Mouse (Mus musculus): ENCODE measurements around the gene Bmp8a. TPM values are rescaled to one million over a fixed set of nuclear protein-coding genes. Genes with fewer than 3 reads are reported as not detected.
A peak's percentile ranks its signal among the peaks of the same experiment; 100 is the strongest.
"Not testable (repeated sequence)": the region's sequence is repeated elsewhere in the genome, so short reads cannot be mapped to it uniquely, and the experiment has no call there.

The Bmp8a gene
- total RNA-seq, 2 experiments from 2014 or later: 0.14 TPM; not detected in 1

DNA sequence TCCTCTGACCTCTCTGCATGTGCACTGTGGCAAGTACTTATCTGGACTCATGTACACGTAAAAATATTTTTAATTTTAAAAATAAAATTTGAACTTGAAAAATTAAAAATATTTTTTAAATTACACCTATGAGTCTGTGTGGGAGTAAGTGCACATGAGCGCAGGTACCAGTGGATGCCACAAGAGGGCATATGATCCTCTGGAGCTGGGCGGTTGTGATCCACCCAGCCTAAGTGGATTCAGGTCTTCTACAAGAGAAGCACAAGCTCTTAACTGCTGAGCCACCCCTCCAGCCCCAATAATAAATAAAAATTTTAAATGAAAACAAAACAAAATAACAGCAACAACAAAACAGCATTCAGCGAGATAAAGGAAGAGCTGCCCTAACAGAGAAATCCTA is 9.9 kb downstream of the Bmp8a start:
- intact Hi-C loops (cut with DNase I): no loop called here
- DNase-seq: no peak

GRCm38 (mm10) chr4:123331961-123332360 is 11.1 kb downstream of the Bmp8a start:
- DNase-seq; intact Hi-C loops (cut with DNase I): not testable (repeated sequence)

DNA sequence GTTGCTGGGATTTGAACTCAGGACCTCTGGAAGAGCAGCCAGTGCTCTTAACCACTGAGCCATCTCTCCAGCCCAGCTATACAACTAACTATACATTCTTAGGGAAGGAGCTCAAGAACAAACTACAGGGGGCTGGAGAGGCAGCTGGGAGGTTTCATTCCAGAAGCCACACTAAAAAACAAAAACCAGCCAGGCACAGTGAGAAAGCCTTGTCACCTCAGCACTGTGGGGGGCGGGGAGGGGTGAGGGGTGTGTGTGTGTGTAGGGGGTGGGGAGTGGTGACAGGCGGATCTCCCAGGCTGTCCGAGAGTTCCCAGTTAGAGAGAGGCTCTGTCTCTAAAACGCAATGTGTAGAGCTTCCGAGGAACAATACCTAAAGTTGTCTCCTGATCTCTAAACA is 11.7 kb downstream of the Bmp8a start:
- intact Hi-C loops (cut with DNase I): no loop called here
- DNase-seq: no peak

GRCm38 (mm10) chr4:123328946-123329345 is 14.1 kb downstream of the Bmp8a start:
- intact Hi-C loops (cut with DNase I): no loop called here
- DNase-seq: no peak

DNA sequence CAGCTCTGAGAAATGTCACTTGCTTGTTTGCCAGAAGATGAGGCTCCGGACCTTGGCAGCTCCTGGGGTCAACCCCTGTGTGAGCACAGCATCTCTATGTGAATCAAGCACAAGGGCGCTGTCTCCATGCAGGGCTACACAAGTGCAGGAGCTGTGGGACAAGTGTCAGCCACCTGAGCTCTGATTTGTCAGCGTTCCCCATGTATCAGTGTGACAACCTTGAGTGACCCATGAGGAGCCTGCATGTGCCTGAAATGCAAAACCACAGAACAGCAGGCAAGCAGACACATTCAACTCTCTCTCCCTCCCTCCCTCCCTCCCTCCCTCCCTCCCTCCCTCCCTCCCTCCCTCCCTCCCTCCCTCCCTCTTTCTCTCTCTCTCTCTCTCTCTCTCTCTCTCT is 15.4 kb downstream of the Bmp8a start:
- intact Hi-C loops (cut with DNase I): no loop called here
- DNase-seq: no peak

GRCm38 (mm10) chr4:123326087-123326486 is 17.0 kb downstream of the Bmp8a start:
- intact Hi-C loops (cut with DNase I): no loop called here
- DNase-seq: no peak

- intact Hi-C loops (cut with DNase I): no loop called here
- DNase-seq: no peak
Measured at GRCm38 (mm10) chr4:123323534-123323933, 19.5 kb downstream of the Bmp8a start, which contains the start of gene Oxct2a. Gene Oxct2a (minus strand): TSS chr4:123323634.

GRCm38 (mm10) chr4:123322910-123323309 is 20.1 kb downstream of the Bmp8a start:
- intact Hi-C loops (cut with DNase I); DNase-seq: not testable (repeated sequence)

DNA sequence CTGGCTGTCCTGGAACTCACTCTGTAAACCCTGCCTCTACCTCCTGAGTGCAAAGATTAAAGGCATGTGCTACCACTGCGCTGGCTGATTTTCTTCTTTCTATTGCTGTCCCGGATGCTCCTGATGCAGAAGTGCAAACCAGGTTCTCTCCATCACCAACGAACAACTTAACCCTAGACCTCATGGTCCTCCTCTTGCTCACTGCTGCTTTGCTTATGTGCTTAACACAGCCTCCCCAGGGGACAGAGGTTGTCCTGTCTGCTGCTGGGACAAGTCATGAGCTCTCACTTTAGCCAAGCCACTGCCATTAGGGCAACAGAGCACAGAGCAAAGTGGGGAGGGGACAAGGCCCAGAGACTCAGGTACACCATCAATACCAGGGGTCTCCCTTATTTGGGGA is 28.6 kb downstream of the Bmp8a start:
- DNase-seq: no peak

DNA sequence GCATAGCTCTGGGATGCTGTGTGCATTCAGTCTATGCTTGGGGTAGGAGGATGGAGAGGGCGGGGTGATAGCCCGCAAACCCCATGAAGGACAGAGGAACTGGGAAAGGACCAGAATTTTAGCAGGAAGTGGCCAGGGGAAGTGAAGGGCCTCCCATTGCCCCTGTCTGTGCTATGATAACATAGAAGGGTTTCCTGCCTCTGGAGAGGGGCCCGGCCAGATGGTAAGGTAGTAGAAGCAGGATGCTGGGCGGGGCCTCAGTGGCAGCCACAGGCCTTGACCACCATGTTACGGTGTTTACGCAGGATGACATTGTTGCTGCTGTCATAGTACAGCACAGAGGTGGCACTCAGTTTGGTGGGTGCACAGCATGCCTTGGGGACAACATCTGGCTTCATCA is 30.0 kb downstream of the Bmp8a start:
- intact Hi-C loops (cut with DNase I): no loop called here
- no peak for DNase-seq

More for the DNA sequence above, 28.6 kb downstream of the Bmp8a start:
- intact Hi-C loops (cut with DNase I): no loop called here

DNA sequence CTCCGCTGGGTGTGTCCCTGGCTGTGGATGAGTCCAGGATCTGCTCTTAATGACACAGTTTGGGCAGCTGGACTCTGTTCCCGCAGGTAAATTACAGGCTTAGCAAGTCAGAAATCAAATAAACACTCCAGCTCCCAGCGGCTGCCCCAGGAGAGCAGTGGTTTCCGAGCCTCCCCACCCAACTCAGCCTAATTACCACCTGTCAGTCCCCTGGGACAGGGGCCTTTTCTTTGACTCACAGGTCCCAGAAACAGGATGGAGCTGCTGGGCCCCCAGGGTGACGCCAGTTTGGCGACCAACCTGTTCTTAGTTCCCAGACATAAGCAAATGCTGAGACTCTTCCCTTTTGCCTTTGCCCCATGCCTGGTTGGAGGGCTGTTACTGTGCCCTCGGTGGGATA is 31.2 kb downstream of the Bmp8a start:
- intact Hi-C loops (cut with DNase I): no loop called here
- no peak for DNase-seq

DNA sequence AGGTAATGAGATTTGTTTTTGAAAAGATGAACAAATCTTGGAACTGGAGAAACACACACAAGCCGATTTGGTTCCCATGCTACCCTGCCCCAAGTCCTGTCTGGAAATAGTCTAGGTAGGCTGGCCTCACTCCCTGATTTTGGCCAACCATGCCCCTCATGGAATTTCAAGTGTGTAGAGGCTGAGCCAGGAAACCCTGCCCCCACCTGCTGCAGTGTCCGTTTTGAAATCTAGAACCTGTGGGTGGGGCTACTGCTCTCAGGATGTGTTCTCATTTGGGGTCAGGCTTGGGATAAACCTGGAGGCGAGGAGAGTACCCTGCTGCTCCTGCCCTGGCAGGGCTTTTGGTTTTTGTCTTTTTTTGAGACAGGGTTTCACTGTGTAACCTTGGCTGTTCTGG is 34.8 kb downstream of the Bmp8a start:
- peak in 1 of 2 experiments; percentile 14 for DNase-seq
- intact Hi-C loops (cut with DNase I): loop anchor here (5.0 to 10.0 kb wide), 2 partner anchors 34 to 607 kb away; partner anchors contain the start of genes 4930535I16Rik, Bmp8a and Rragc

DNA sequence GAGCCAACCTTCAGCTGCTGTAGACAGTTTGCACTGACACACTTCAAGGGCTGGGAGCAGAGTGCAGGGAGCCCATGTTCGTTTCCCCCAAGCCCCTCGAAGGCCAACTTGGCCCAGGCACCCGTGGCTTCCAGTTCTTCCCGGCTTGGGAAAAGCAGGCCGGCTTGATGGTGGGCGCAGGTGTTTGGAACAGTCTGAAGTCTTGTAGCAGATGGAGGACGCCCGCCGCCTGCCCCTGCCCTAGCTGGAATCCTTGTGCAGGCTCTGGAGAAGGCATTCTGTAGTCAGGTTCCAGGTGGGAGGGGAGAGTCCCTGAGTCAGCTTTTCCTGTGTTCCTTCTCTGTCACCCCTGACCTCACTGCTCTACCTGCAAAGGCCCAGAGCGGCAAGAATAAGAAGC is 36.1 kb downstream of the Bmp8a start:
- no peak for DNase-seq
- intact Hi-C loops (cut with DNase I): loop anchor here (5.0 to 10.0 kb wide), 2 partner anchors 35 to 608 kb away; partner anchors contain the start of genes 4930535I16Rik, Bmp8a and Rragc

- DNase-seq: peak in 1 of 2 experiments; percentile 53
- intact Hi-C loops (cut with DNase I): loop anchor here (1.0 to 10.0 kb wide), 4 partner anchors 37 to 609 kb away; partner anchors contain the start of genes 4930535I16Rik, Bmp8a and Rragc
Measured at GRCm38 (mm10) chr4:123305789-123306188, 37.3 kb downstream of the Bmp8a start.

DNA sequence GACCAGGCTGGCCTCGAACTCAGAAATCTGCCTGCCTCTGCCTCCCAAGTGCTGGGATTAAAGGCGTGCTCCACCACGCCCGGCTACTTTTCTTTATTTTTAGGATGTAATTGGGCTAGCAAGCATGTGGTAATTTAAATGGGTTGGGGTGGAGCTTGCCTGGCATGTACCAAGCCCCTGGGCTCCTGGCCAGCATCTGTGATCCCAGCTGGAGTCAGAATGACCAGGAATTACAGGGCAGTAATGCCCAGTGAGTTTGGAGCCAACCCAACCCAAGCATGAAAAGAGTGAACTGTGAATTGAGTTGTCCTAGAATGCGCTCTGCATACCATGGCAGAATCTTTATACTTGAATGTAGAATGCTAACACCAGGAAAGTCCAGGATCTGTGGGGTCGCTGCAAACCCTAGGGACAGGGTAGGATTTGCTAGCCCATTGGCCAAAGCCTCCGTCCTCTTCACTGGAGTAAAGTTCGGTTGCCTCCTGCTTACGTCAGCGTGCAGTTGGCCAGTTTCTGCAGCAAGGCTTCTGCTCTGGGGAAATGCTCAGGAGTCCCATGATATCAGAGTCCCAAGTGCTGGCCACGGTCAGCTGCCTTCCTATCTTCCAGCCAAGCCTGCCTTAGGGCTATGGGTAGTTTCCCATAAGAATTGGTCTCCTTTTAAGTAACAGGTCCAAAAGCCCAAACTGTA is 43.9 kb downstream of the Bmp8a start:
- intact Hi-C loops (cut with DNase I): no loop called here
- peak; percentile 41 for DNase-seq

DNA sequence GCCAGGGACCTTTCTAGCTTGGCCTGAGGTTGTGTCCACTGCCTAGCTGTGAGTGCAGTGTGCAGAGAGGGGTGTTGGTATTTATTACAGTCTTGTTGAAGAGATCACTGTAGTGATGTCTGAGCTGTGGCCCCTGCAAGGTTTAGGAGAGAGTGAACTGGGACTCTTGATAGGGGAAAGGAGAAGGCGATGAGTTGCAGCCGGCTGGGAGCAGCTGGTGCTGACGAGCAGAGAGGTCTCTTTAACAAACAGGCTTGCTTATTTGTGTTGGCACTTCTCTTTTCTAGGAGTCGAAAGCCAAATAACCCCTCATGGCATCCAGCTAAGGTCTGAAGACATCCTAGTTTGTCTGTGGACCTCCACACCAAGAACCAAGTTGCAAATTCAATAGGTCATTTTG is 44.8 kb downstream of the Bmp8a start:
- intact Hi-C loops (cut with DNase I): no loop called here
- DNase-seq: peak in 1 of 2 experiments; percentile 15

- DNase-seq: no peak
- intact Hi-C loops (cut with DNase I): no loop called here
Measured at GRCm38 (mm10) chr4:123297195-123297960, 45.7 kb downstream of the Bmp8a start.

GRCm38 (mm10) chr4:123296148-123296534 is 46.9 kb downstream of the Bmp8a start:
- intact Hi-C loops (cut with DNase I): no loop called here

DNA sequence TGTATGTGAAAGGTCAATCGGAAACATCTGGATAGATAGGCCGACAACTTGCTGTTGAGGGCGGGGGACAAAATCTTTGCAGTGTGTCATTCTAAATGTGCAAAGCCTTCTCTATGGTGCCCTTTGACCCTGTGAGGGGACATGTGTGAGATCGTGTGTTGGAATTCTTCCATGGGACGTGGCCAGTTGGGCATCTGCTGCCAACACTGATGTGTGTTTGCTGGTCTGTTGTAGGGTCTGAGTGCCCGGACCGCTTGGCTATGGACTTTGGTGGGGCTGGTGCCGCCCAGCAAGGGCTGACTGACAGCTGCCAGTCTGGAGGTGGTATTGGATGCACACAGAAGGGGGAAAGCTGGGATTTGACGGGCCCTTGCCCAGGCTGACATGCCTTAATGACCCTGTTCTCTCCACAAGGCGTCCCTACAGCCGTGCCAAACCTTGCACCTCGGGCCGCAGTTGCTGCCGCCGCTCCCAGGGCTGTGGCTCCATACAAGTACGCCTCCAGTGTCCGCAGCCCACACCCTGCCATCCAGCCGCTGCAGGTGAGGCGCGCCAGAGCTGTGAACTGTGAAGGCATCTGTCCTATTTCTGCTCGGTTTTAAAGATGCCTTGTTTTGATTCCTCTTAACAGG is 47.4 kb downstream of the Bmp8a start:
- intact Hi-C loops (cut with DNase I): no loop called here
- DNase-seq: peak in 1 of 2 experiments; percentile 23

More at GRCm38 (mm10) chr4:123296148-123296534, 46.9 kb downstream of the Bmp8a start:
- DNase-seq: no peak

- DNase-seq; intact Hi-C loops (cut with DNase I): not testable (repeated sequence)
Measured at GRCm38 (mm10) chr4:123295026-123295425, 48.0 kb downstream of the Bmp8a start.
